Mouse (Mus musculus) cortical plate, adult 2 months (tissue): ENCODE data around the gene Rnf212b. TPM values are rescaled to one million over a fixed set of nuclear protein-coding genes. Genes with fewer than 3 reads are reported as not detected.
"Not testable (repeated sequence)": the region's sequence is repeated elsewhere in the genome, so short reads cannot be mapped to it uniquely, and the experiment has no call there.

Experiments
- H3K27ac ChIP-seq: fragments of 200-500 bp; 2 replicates; pipeline ENCODE4 v1.5.1; 2012; ENCODE audit warnings: low read length, control low read depth, inconsistent platforms; ENCODE audit not compliant: insufficient read depth
- H3K4me1 ChIP-seq: fragments of 200-500 bp; 2 replicates; pipeline ENCODE4 v1.6.1; 2011; ENCODE audit warnings: low read length; ENCODE audit not compliant: control insufficient read depth, insufficient read depth
- H3K4me3 ChIP-seq: fragments of 200-500 bp; 2 replicates; pipeline ENCODE4 v1.5.1; 2011; ENCODE audit warnings: mild to moderate bottlenecking, low read length, control low read depth; ENCODE audit not compliant: insufficient read depth
- CTCF ChIP-seq: fragments of 200-500 bp; IDR thresholded peaks from 2 replicates; pipeline ENCODE4 v1.5.1; 2011; ENCODE audit warnings: mild to moderate bottlenecking, control low read depth, low read length; ENCODE audit not compliant: insufficient read depth; ENCODE audit errors: extremely low read depth
- POLR2A ChIP-seq: fragments of 200-500 bp; IDR thresholded peaks from 2 replicates; pipeline ENCODE4 v1.6.1; 2011; ENCODE audit warnings: mild to moderate bottlenecking, low read length, control low read depth; ENCODE audit not compliant: insufficient read depth; ENCODE audit errors: extremely low read depth
- polyA plus RNA-seq: library from polyadenylated mRNA; depleted of rRNA; stranded (reverse); fragments of >200 nt; gene quantifications from 2 replicates; pipeline ENCODE4 v1.2.3, GENCODE M21; 2012; rRNA removed

Rnf212b gene
- polyA plus RNA-seq: not detected in 2 replicates

DNA sequence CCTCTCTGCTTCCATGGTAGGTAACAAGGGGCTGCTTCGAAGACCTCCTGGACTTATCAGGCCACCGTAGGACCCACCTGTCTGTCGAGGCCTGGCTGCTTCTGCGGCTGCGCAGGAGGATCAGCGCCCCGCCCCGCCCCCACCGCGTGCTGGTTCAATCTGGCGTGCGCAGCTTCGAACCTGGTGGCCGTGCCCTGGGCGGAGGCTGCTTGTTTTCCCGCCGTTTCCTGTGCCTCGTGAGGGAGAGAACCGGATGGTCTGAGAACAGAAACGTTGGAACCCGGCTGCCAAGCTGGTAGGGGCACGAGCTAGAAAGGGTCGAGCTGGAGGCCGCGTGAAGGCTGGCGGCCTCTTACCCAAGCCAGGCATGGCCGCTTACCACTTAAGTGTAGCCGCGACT, at the start of gene Rnf212b:
Rnf212b (plus strand) TSS at position 151 of the 400 bp plus-strand sequence.
- Histone ChIP-seq H3K27ac (no peak within 1 kb of the TSS), H3K4me1 (no peaks in the 10 kb centered on the region), H3K4me3 (no peak within 1 kb of the TSS)
- no peak for TF ChIP-seq POLR2A
- TF ChIP-seq CTCF: no peak

DNA sequence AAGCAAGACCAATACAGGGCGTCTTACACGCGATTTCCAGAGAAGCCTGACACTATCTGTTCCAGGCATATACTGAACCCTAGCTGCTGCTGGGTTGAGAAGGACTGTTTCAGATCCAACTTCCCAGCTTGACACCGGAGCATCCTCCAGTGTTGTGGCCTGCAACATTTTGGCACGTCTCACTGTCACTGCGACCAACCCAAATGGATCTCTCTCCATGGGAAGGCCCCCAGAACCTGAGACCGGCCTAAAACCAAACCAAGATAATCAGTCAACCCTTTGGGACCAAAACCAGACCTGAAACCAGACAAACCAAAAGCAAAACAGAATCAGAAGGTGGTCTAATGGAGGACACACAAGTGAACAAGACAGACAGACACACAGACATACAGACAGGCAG, 47.0 kb upstream of the Rnf212b start:
- H3K27ac ChIP-seq, H3K4me1 ChIP-seq, H3K4me3 ChIP-seq: not testable (repeated sequence)

DNA sequence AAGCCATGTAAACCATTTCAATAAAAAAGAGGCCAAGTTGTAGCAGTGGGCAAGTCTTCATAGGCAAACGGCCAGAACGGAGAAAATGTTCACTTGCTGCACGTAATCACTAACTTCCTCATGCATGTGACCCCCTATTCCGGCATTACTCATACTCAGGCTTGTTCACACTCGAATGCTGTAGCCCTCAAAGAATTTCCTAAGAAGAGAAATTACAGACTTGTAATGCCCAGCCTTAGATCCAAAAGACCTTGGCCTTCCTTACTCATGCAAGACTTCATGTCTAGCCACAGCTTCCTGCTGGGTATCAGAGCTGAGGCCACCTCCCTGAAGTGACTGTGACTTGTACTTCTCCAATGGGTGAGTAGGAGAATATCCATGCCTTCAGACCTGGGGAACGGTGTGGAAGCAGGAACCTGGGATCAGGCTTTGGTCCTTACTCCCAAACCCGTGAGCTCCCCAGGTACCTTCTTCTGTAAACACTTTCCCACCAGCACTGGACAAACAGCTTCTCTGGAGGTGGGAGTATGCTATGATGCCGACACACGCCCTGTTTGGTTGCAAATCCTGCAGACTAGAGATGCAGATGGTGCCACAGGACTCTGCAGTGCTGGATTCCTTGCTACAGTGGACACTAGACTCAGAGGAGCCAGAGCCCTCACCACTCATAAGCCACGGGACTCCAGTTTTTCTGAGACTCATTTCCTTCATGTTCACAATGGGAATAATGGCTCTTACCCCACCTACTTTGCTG, 45.5 kb upstream of the Rnf212b start:
- Histone ChIP-seq H3K4me3 (no peak overlapping the region), H3K4me1 (peaks cover 5% of the 10 kb centered on the region), H3K27ac (no peak overlapping the region)
- TF ChIP-seq POLR2A (no peak), CTCF (no peak)

DNA sequence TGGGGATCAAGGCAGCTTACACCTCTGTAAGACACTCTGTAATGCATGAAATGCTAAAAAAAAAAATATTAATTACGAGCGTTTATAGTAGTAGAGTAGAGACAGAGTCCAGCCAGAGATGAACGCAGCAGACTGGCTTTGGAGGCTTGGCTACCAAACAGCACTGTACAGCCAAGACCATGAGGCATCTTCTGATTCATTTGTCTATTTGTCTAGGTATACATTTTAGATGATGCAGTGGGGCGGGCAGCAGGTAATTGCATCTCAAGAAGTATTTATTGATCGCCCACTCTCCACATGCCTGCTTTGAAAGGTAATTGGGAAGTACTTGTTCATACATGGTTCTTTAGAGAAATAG, 44.9 kb upstream of the Rnf212b start:
- H3K4me3 ChIP-seq: no peak overlapping the region
- no peak for TF ChIP-seq POLR2A
- no peak for TF ChIP-seq CTCF
- no peak overlapping the region for H3K27ac ChIP-seq
- peaks cover 5% of the 10 kb centered on the region for H3K4me1 ChIP-seq

DNA sequence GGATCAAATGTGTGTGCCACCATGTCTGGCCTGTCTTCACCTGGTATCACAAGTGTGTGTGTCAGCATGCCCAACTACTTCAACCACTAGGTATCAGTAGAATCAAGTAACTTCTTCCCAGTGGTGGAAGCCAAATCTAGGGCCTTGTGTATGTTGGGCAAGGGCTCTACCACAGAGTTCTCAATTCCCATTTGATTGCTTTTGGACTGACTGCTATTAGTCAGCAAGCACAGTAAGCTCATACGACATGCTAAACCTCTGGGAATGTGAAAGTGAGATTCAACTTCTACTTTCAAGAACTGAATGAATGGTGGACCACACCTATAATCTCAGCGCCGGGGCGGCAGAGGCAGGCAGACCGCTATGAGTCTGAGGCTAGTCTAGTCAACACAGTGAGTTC, 43.6 kb upstream of the Rnf212b start:
- Histone ChIP-seq H3K4me1 (peaks cover 5% of the 10 kb centered on the region), H3K27ac (no peak overlapping the region), H3K4me3 (no peak overlapping the region)
- no peak for TF ChIP-seq CTCF
- TF ChIP-seq POLR2A: no peak

DNA sequence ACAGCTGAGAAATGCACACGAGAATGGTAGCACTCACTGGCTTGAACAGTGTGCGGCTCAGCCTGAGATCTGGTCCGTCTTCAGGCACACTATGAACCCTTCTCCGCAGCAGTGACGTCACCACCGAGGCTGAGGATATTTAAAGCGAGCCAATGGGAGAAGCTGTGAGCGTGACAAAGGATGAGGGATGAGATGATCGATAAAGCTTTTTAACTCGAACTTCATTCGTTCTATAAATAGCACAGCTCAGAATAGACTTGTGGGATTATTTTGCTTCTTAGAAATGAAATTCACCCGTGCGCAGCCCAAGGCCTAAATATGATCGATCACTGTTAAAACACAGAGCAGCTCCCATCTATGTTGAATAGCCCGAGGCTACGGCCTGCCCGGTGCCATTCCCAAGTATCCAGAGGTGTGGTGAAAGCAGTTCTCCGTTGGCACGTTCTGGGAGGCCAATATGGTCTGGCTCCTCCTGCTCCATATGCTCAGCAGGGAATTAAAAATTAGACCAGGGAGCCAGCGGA, 41.5 kb upstream of the Rnf212b start:
- H3K4me3 ChIP-seq: peak overlapping the region; percentile 13; the same call in 1 of the 2 replicates
- TF ChIP-seq CTCF (no peak), POLR2A (peak; percentile 81; the same call in 1 of the 2 replicates)
- H3K27ac ChIP-seq: peak overlapping the region; percentile 18
- H3K4me1 ChIP-seq: peaks cover 10% of the 10 kb centered on the region

DNA sequence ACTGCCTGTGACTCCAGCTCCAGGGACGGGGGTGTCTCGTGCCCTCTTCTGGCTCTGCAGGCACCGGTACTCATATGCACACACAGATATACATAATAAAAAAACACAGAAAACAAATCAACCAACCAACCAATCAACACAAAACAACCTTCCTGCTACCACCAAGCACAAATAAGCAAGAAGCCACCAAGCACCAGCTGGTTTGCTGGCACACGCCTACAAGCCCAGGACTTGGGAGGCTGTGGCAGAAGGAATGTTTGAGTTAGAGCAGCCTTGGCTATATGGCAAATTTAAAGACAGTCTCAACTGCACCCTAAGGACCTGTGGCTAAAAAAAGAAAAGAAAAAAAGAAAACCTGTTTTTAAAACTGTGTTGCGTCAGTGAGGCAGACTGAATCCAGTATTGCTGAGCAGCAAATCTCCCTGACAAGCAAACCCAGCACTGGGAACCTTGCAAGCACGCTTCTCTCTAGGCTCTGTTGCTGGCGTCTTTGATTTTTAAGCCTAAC, 38.4 kb upstream of the Rnf212b start:
- Histone ChIP-seq H3K4me3 (no peak overlapping the region), H3K27ac (peak overlapping the region; percentile 32; the same call in 1 of the 2 replicates)
- no peak for TF ChIP-seq CTCF
- no peak for TF ChIP-seq POLR2A

DNA sequence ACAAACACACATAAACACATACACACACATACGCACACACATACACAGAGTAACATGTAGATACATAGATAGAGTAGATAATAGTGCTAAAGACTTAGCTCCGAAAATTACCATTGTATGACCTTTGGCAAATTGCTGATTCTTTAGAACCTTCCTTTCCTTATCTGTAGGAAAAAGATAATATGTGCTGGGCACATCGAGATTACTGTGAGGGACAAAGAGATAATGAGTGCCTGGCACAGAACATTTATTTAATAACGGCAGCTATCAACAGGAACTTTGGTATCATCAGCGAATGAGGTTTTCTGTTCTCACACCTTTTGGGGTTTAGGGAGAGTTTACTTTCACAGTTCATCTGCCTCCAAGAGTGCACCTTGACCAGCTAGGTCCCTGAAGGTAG, 37.2 kb upstream of the Rnf212b start:
- TF ChIP-seq POLR2A: no peak
- TF ChIP-seq CTCF: no peak
- H3K27ac ChIP-seq: no peak overlapping the region
- H3K4me1 ChIP-seq: peaks cover 12% of the 10 kb centered on the region
- H3K4me3 ChIP-seq: no peak overlapping the region

More for the DNA sequence above, 38.4 kb upstream of the Rnf212b start:
- H3K4me1 ChIP-seq: peaks cover 12% of the 10 kb centered on the region

DNA sequence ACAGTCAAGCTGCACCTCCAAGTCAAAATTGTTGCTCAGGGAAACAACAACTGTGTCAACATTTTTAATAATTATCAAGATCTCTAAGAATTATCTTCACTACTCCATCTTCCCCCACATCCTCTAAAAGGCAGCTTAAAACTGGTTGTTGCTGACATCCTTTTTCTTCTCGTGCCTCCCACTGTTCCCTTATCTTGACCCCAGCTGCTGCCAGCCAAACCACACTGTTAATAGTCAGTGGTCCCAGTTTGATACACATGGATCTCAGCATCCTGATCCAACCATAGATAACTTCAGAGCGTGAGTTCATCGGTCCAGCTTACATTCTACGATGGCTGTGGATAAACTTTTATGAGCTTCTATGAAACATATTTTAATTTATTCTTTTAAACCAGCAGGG, 36.0 kb upstream of the Rnf212b start:
- no peak overlapping the region for H3K4me3 ChIP-seq
- no peak overlapping the region for H3K27ac ChIP-seq
- TF ChIP-seq CTCF (no peak), POLR2A (no peak)
- H3K4me1 ChIP-seq: peaks cover 9% of the 10 kb centered on the region

DNA sequence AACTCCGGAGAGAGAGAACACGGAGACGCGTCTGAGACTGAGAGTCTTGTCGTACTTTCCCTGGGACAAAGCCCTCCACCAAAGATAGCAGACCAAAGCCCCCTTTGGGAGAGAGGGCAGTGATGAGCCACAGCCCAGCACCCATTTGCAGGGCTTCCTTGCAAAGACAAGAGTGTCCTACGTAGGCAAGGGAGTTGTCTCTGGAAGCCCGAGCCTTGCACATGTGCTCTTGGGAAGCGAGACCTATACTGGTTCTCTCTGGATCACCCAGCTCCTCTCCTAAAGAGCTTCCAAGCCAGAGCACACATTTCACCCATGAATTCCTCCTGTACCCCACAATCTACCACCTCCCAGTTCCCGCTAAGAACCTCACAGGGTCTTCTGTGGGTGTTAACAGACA, 33.9 kb upstream of the Rnf212b start:
- Histone ChIP-seq H3K4me3 (peak overlapping the region; percentile 79), H3K4me1 (peaks cover 7% of the 10 kb centered on the region), H3K27ac (no peak overlapping the region; the same call in 1 of the 2 replicates)
- TF ChIP-seq CTCF (no peak), POLR2A (no peak)

DNA sequence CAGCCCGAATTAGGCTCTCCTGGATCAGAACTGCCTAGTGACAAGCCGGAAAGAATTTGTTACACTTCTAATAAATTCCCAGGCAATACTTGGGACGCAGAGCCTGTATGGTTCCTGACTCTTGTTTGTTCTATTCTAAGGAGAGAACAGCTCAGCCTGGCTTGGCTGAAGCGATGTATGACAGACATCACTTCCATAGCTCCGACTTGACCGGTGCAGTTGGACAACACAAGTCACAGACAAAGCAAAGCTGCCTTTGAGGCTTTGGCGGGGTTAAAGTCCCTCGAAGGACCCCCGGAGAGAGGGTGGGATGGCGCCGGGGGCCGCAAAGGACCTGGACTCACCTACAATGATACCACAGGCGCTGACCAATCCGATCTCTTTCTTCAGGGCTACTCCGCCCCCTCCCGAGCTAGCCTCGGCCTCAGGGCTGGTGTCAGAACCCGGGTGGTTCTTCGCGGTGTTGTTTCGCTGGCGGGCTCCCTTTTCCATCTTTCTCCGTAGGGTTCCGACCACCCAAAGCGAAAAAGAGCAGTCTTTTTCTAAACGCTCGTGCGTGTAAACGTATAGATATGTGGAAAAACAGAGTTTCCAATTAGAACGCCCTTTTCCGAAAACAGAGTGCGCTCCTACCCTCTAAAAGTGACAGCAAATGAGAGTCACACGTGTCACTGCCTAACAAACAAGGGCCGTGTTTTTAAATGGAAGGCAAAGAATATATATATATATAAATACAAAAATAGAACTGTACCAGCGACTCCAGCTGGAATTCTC, 32.9 kb upstream of the Rnf212b start:
- Histone ChIP-seq H3K4me1 (peaks cover 5% of the 10 kb centered on the region), H3K4me3 (peak overlapping the region; percentile 79), H3K27ac (peak overlapping the region; percentile 82)
- TF ChIP-seq POLR2A (peak; percentile 74), CTCF (no peak)
